Mouse (Mus musculus) spleen, adult 2 months (tissue): ENCODE results near the gene Ppdpf. TPM values are rescaled to one million over a fixed set of nuclear protein-coding genes. Genes with fewer than 3 reads are reported as not detected.

ENCODE experiments used
- DNase-seq, 2 experiments: peaks; one replicate each; pipeline versions ENCODE4 v3.0.0 to v3.0.0-alpha.2; 2012 to 2021; ENCODE audit warnings: low spot score in 2 of 2, low read depth in 1 of 2
- H3K27ac ChIP-seq: fragments of 200-500 bp; 2 replicates; pipeline ENCODE4 v1.5.1; 2012; ENCODE audit warnings: low read length, inconsistent platforms; ENCODE audit not compliant: insufficient read depth
- H3K27me3 ChIP-seq: fragments of 200-500 bp; 2 replicates; pipeline ENCODE4 v1.6.1; 2012; ENCODE audit warnings: mild to moderate bottlenecking, moderate library complexity, low read length, inconsistent platforms; ENCODE audit not compliant: control insufficient read depth, insufficient read depth
- H3K36me3 ChIP-seq: fragments of 200-500 bp; 2 replicates; pipeline ENCODE4 v1.6.1; 2012; ENCODE audit warnings: mild to moderate bottlenecking, low read length, inconsistent platforms; ENCODE audit not compliant: control insufficient read depth, insufficient read depth
- H3K4me1 ChIP-seq: fragments of 200-500 bp; 2 replicates; pipeline ENCODE4 v1.6.1; 2011; ENCODE audit warnings: inconsistent platforms; ENCODE audit not compliant: control insufficient read depth, insufficient read depth, insufficient read length
- H3K4me3 ChIP-seq: fragments of 200-500 bp; 2 replicates; pipeline ENCODE4 v1.5.1; 2011; ENCODE audit warnings: mild to moderate bottlenecking, inconsistent platforms; ENCODE audit not compliant: insufficient read depth, insufficient read length; ENCODE audit errors: extremely low read depth
- CTCF ChIP-seq: fragments of 200-500 bp; IDR thresholded peaks from 2 replicates; pipeline ENCODE4 v1.5.1; 2011; ENCODE audit warnings: mild to moderate bottlenecking, inconsistent platforms; ENCODE audit not compliant: insufficient read depth, insufficient read length, insufficient replicate concordance; ENCODE audit errors: extremely low read depth
- POLR2A ChIP-seq: fragments of 200-500 bp; IDR thresholded peaks from 2 replicates; pipeline ENCODE4 v1.6.1; 2011; ENCODE audit warnings: low read depth, low read length, inconsistent platforms
- WGBS: fragments of 180-500 bp; shearing (Covaris S2); methylation state at CpG from one replicate; pipeline ENCODE4 v1.1.7; 2018; 5-methylcytosine and 5-hydroxymethylcytosine counted together
- polyA plus RNA-seq: library from polyadenylated mRNA; depleted of rRNA; stranded (reverse); fragments of >200 nt; gene quantifications from 2 replicates; pipeline ENCODE4 v1.2.3, GENCODE M21; 2012; rRNA removed

Ppdpf gene
- polyA plus RNA-seq, 1 experiment = 135 TPM

GRCm38 (mm10) chr2:181238091-181238610, 51.1 kb downstream of the Ppdpf start:
- no peak for DNase-seq
- Histone ChIP-seq H3K4me1 (peaks cover 30% of the 10 kb centered on the region), H3K27me3 (no peaks in the 10 kb centered on the region), H3K4me3 (no peak overlapping the region), H3K36me3 (peaks cover 55% of the 10 kb centered on the region), H3K27ac (peak overlapping the region; percentile 54)
- 89% methylated on average over 10 of the region's 10 CpGs for WGBS
- TF ChIP-seq CTCF (no peak), POLR2A (no peak)

Other genes starting within 250 kb of the Ppdpf start
- 3.0 and 4.7 TPM in 2 replicates for gene Nkain4, start 232.5 kb upstream of the Ppdpf start, polyA plus RNA-seq
- 33.9 and 34.8 TPM in 2 replicates for gene Arfgap1, start 220.0 kb upstream of the Ppdpf start, polyA plus RNA-seq
- gene Col20a1, start 200.7 kb upstream of the Ppdpf start, polyA plus RNA-seq = 1.9 and 2.1 TPM in 2 replicates
- not detected in 2 replicates for gene Chrna4, start 143.7 kb upstream of the Ppdpf start, polyA plus RNA-seq
- gene Kcnq2, start 51.9 kb upstream of the Ppdpf start, polyA plus RNA-seq = not detected in 2 replicates
- gene Eef1a2, start 30.2 kb upstream of the Ppdpf start, polyA plus RNA-seq = 0.05 TPM in 1 of 2 replicates, not detected in the other
- gene Ptk6, start 15.5 kb downstream of the Ppdpf start, polyA plus RNA-seq = 0.13 and 0.15 TPM in 2 replicates
- 1.4 and 1.9 TPM in 2 replicates for gene Srms, start 25.9 kb downstream of the Ppdpf start, polyA plus RNA-seq
- gene Fndc11, start 32.8 kb downstream of the Ppdpf start, polyA plus RNA-seq = 1.1 and 1.3 TPM in 2 replicates
- gene Helz2, start 54.8 kb downstream of the Ppdpf start, polyA plus RNA-seq = 101 and 132 TPM in 2 replicates
- gene Gmeb2, start 100.8 kb downstream of the Ppdpf start, polyA plus RNA-seq = 22.8 and 27.1 TPM in 2 replicates
- not detected in 2 replicates for gene Stmn3, start 127.3 kb downstream of the Ppdpf start, polyA plus RNA-seq
- 51.9 and 52.9 TPM in 2 replicates for gene Rtel1, start 132.5 kb downstream of the Ppdpf start, polyA plus RNA-seq
- 44.7 and 45.7 TPM in 2 replicates for gene Zgpat, start 177.7 kb downstream of the Ppdpf start, polyA plus RNA-seq
- 32.8 and 35.4 TPM in 2 replicates for gene Arfrp1, start 178.2 kb downstream of the Ppdpf start, polyA plus RNA-seq
- gene Lime1, start 192.8 kb downstream of the Ppdpf start, polyA plus RNA-seq = 146 and 163 TPM in 2 replicates